8 mouse cellular contexts compared by ENCODE assay signal in the genomic region with DNA sequence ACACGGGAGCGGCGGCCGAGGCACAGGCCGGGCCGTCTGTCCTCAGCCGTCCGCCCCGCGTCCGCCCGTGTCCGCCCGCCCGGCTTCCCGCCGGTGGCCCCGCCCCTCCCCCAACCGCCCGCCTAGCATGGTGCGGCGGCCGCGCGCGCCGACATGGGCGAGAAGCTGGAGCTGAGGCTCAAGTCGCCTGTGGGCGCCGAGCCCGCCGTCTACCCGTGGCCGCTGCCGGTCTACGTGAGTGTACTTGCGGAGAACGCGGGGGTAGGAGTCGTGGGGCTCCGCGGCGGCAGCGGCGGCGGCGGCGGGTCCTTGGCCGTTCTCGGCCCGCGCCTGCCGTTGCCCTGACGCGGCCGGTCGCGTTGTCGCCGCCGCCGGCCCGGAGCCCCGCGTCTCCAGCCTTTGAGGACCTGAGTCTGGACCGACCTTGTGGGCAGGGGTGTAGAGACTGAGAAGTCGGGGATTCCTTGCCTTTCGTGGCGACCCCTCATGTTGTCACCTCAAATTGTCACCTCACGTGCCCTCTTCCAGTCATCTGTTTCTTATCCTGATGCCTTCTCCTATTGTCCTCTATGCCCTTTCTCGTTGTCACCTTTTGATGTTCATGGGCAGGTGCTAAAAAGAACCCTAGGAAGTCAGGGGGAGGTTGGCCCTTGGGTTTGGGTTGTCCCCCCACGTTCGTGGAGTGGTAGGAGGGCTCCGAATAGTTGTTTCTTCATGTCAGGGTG. TPM values are rescaled to one million over a fixed set of nuclear protein-coding genes. Genes with fewer than 3 reads are reported as not detected.
A peak's percentile ranks its signal among the peaks of the same experiment; 100 is the strongest.
DNase-seq lines count a peak whose midpoint lies in the region; ATAC-seq and TF ChIP-seq lines count a peak whose summit lies in the region.

No protein-coding gene starts in this region.

- peak; percentile 31 for ATAC-seq in heart, embryonic 12.5 days (ENCODE audit: insufficient number of reproducible peaks, low FRiP score)
- no peak; the same call in 1 of the 2 replicates for ATAC-seq in hindbrain, embryonic 11.5 days (ENCODE audit: low FRiP score)
- ATAC-seq in midbrain, embryonic 12.5 days (ENCODE audit: low FRiP score, low read depth): 0 out of 2 replicates have a peak, but pooled peaks have one; percentile 5

- under 1% methylated on average over 73 of the region's 75 CpGs for WGBS in heart, embryonic 12.5 days
- WGBS in bone marrow, adult 2 months: under 1% methylated on average over 71 of the region's 75 CpGs
- under 1% methylated on average over 67 of the region's 75 CpGs for WGBS in hindbrain, embryonic 11.5 days
- WGBS in midbrain, embryonic 12.5 days: 1% methylated on average over 53 of the region's 75 CpGs

- H3K4me3 ChIP-seq in heart, embryonic 12.5 days: peak overlapping the region; percentile 95
- peak overlapping the region; percentile 90 for H3K4me3 ChIP-seq in bone marrow, adult 2 months (replicated peaks; ENCODE audit: control insufficient read depth, low read depth, low read length)
- peak overlapping the region; percentile 99 for H3K4me3 ChIP-seq in hindbrain, embryonic 11.5 days (ENCODE audit: low read depth, low read length)
- peak overlapping the region; percentile 100 for H3K4me3 ChIP-seq in midbrain, embryonic 12.5 days

- H3K36me3 ChIP-seq in heart, embryonic 12.5 days: no peaks in the 10 kb centered on the region
- H3K36me3 ChIP-seq in hindbrain, embryonic 11.5 days (ENCODE audit: control insufficient read depth, insufficient read depth, low read length): no peaks in the 10 kb centered on the region
- H3K36me3 ChIP-seq in midbrain, embryonic 12.5 days: no peaks in the 10 kb centered on the region

- no peaks in the 10 kb centered on the region for H3K27me3 ChIP-seq in heart, embryonic 12.5 days (replicated peaks)
- no peaks in the 10 kb centered on the region for H3K27me3 ChIP-seq in hindbrain, embryonic 11.5 days (ENCODE audit: control insufficient read depth, insufficient read depth, low read length)
- no peaks in the 10 kb centered on the region for H3K27me3 ChIP-seq in midbrain, embryonic 12.5 days

- H3K9ac ChIP-seq in heart, embryonic 12.5 days: peak overlapping the region; percentile 98
- H3K9ac ChIP-seq in hindbrain, embryonic 11.5 days (ENCODE audit: low read depth, low read length): peak overlapping the region; percentile 98
- H3K9ac ChIP-seq in midbrain, embryonic 12.5 days (replicated peaks): peak overlapping the region; percentile 98

- peak overlapping the region; percentile 83 for H3K27ac ChIP-seq in heart, embryonic 12.5 days (ENCODE audit: poor library complexity, severe bottlenecking)
- H3K27ac ChIP-seq in bone marrow, adult 2 months (ENCODE audit: control insufficient read depth, insufficient read depth, low read depth, low read length, poor library complexity): peak overlapping the region; percentile 78; the same call in 1 of the 2 replicates
- H3K27ac ChIP-seq in hindbrain, embryonic 11.5 days (ENCODE audit: low read depth, low read length): peak overlapping the region; percentile 81
- H3K27ac ChIP-seq in midbrain, embryonic 12.5 days (replicated peaks): peak overlapping the region; percentile 91

- H3K9me3 ChIP-seq in heart, embryonic 12.5 days (replicated peaks): no peaks in the 10 kb centered on the region
- H3K9me3 ChIP-seq in hindbrain, embryonic 11.5 days (ENCODE audit: control insufficient read depth, low read length): no peaks in the 10 kb centered on the region
- H3K9me3 ChIP-seq in midbrain, embryonic 12.5 days: no peaks in the 10 kb centered on the region

- peak overlapping the region; percentile 93 for H3K4me2 ChIP-seq in heart, embryonic 12.5 days
- peak overlapping the region; percentile 97 for H3K4me2 ChIP-seq in hindbrain, embryonic 11.5 days (replicated peaks; ENCODE audit: low read depth, low read length)
- peak overlapping the region; percentile 96 for H3K4me2 ChIP-seq in midbrain, embryonic 12.5 days (replicated peaks)

- intact Hi-C loops in heart, postnatal 10 days (cut with DNase I): no loop called here

- no peak for TF ChIP-seq POLR2A in bone marrow, adult 2 months (IDR thresholded peaks at IDR 0.05; ENCODE audit: borderline replicate concordance, control insufficient read depth, low read depth, low read length)

- peaks cover 73% of the 10 kb centered on the region for H3K4me1 ChIP-seq in heart, embryonic 12.5 days (replicated peaks)
- H3K4me1 ChIP-seq in bone marrow, adult 2 months (ENCODE audit: control insufficient read depth, insufficient read depth, low read length): peaks cover 9% of the 10 kb centered on the region
- H3K4me1 ChIP-seq in hindbrain, embryonic 11.5 days (replicated peaks; ENCODE audit: control insufficient read depth, insufficient read depth, low read length): peaks cover 18% of the 10 kb centered on the region
- peaks cover 34% of the 10 kb centered on the region for H3K4me1 ChIP-seq in midbrain, embryonic 12.5 days

- no peak for DNase-seq in heart, postnatal 10 days
- no peak for DNase-seq in hindbrain, embryonic 11.5 days (ENCODE audit: low spot score)
- no peak for DNase-seq in yolk sac, embryonic 10.5 days (ENCODE audit: low spot score)
- DNase-seq in embryo, embryonic 10.5 days (ENCODE audit: low spot score): no peak
- DNase-seq in left cerebral cortex, adult 11 months (ENCODE audit: low spot score): no peak

- TF ChIP-seq CTCF in bone marrow, adult 2 months (IDR thresholded peaks at IDR 0.05; ENCODE audit: control insufficient read depth, insufficient read depth, low read length): no peak

RNA-seq across cellular contexts. Expression of gene Dot1l, which starts 0.4 kb away (rescaled TPM):
- 25.7 and 30.9 TPM in 2 replicates for polyA plus RNA-seq in heart, embryonic 12.5 days (2016; fragmentation: Nextera tagmentation; extraction: Ambion mirVana)
- 10 to 100 TPM; 66.3 to 67.6 TPM for total RNA-seq in heart, postnatal 10 days (2021)
- 30.8 and 55.1 TPM in 2 replicates for polyA plus RNA-seq in bone marrow, adult 2 months (2011; ENCODE audit: insufficient read depth, insufficient read length, low replicate concordance, missing spikeins)
- polyA plus RNA-seq in hindbrain, embryonic 11.5 days (2014; fragmentation: Nextera tagmentation; extraction: Ambion mirVana): 18.3 and 25.1 TPM in 2 replicates
- polyA plus RNA-seq in midbrain, embryonic 12.5 days (2016; fragmentation: Nextera tagmentation; extraction: Ambion mirVana): 26.9 and 30.8 TPM in 2 replicates

RNA-seq across cellular contexts. Expression of gene Ap3d1, which starts 13.4 kb away (rescaled TPM):
- polyA plus RNA-seq in heart, embryonic 12.5 days (2016; fragmentation: Nextera tagmentation; extraction: Ambion mirVana): 56.5 and 58.9 TPM in 2 replicates
- 10 to 100 TPM; 47.6 to 52.5 TPM for total RNA-seq in heart, postnatal 10 days (2021)
- 35.9 and 68.0 TPM in 2 replicates for polyA plus RNA-seq in bone marrow, adult 2 months (2011; ENCODE audit: insufficient read depth, insufficient read length, low replicate concordance, missing spikeins)
- polyA plus RNA-seq in hindbrain, embryonic 11.5 days (2014; fragmentation: Nextera tagmentation; extraction: Ambion mirVana): 68.5 and 85.1 TPM in 2 replicates
- 94.0 and 99.1 TPM in 2 replicates for polyA plus RNA-seq in midbrain, embryonic 12.5 days (2016; fragmentation: Nextera tagmentation; extraction: Ambion mirVana)

RNA-seq across cellular contexts. Expression of gene Sf3a2, which starts 42.5 kb away (rescaled TPM):
- 51.2 and 58.3 TPM in 2 replicates for polyA plus RNA-seq in heart, embryonic 12.5 days (2016; fragmentation: Nextera tagmentation; extraction: Ambion mirVana)
- total RNA-seq in heart, postnatal 10 days (2021): 10 to 100 TPM; 36.8 to 41.4 TPM
- polyA plus RNA-seq in bone marrow, adult 2 months (2011; ENCODE audit: insufficient read depth, insufficient read length, low replicate concordance, missing spikeins): 26.5 and 34.5 TPM in 2 replicates
- polyA plus RNA-seq in hindbrain, embryonic 11.5 days (2014; fragmentation: Nextera tagmentation; extraction: Ambion mirVana): 83.4 and 84.4 TPM in 2 replicates
- polyA plus RNA-seq in midbrain, embryonic 12.5 days (2016; fragmentation: Nextera tagmentation; extraction: Ambion mirVana): 68.5 and 70.8 TPM in 2 replicates

RNA-seq across cellular contexts. Expression of gene Plekhj1, which starts 43.0 kb away (rescaled TPM):
- polyA plus RNA-seq in heart, embryonic 12.5 days (2016; fragmentation: Nextera tagmentation; extraction: Ambion mirVana): 82.4 and 83.2 TPM in 2 replicates
- total RNA-seq in heart, postnatal 10 days (2021): 10 to 100 TPM; 32.6 to 32.9 TPM
- 123 and 186 TPM in 2 replicates for polyA plus RNA-seq in bone marrow, adult 2 months (2011; ENCODE audit: insufficient read depth, insufficient read length, low replicate concordance, missing spikeins)
- 142 and 150 TPM in 2 replicates for polyA plus RNA-seq in hindbrain, embryonic 11.5 days (2014; fragmentation: Nextera tagmentation; extraction: Ambion mirVana)
- 137 and 148 TPM in 2 replicates for polyA plus RNA-seq in midbrain, embryonic 12.5 days (2016; fragmentation: Nextera tagmentation; extraction: Ambion mirVana)

RNA-seq across cellular contexts. Expression of gene Amh, which starts 49.6 kb away (rescaled TPM):
- polyA plus RNA-seq in heart, embryonic 12.5 days (2016; fragmentation: Nextera tagmentation; extraction: Ambion mirVana): 0.14 and 0.23 TPM in 2 replicates
- under 1 TPM; 0.41 to 0.45 TPM for total RNA-seq in heart, postnatal 10 days (2021)
- 3.0 TPM in 1 of 2 replicates, not detected in the other for polyA plus RNA-seq in bone marrow, adult 2 months (2011; ENCODE audit: insufficient read depth, insufficient read length, low replicate concordance, missing spikeins)
- not detected in 2 replicates for polyA plus RNA-seq in hindbrain, embryonic 11.5 days (2014; fragmentation: Nextera tagmentation; extraction: Ambion mirVana)
- polyA plus RNA-seq in midbrain, embryonic 12.5 days (2016; fragmentation: Nextera tagmentation; extraction: Ambion mirVana): 0.10 TPM in 1 of 2 replicates, not detected in the other
